9 mouse cellular contexts compared by ENCODE assay signal in genomic region chr12:79759180-79759902, GRCm38 (mm10).
DNase-seq lines count a peak whose midpoint lies in the region; ATAC-seq lines count a peak whose summit lies in the region.
"Had no signal": no experiment of that assay in that cellular context is flagged by ENCODE, and none has a peak within 500 bp of the region (broad histone marks: within the 10 kb centered on the region; RNA-seq: fewer than 3 reads in every experiment).

No protein-coding gene starts in this region.

- peak; percentile 44 for DNase-seq in CD4-positive, CD25-positive, alpha-beta regulatory T cell, adult 2 months (ENCODE audit: low read depth, low spot score)
- DNase-seq in layer of hippocampus, adult 9-11 months = peak; percentile 31
- no peak for DNase-seq in layer of hippocampus, postnatal 10 days (ENCODE audit: low spot score in 2 of 2)
- DNase-seq in cerebellum, postnatal 36 days = no peak
- DNase-seq in spleen, postnatal 36 days (ENCODE audit: low spot score in 2 of 2) = no peak
- DNase-seq: gastrocnemius, postnatal 10 days had no signal

- no peak for ATAC-seq in CD4-positive, CD25-positive, alpha-beta regulatory T cell, adult 4 months
- ATAC-seq in granulocyte monocyte progenitor cell, adult 5-6 weeks (replicated peaks; ENCODE audit: poor library complexity, severe bottlenecking) = 0 out of 2 replicates have a peak, but pooled peaks have one; percentile 20
- peak; percentile 31; the same call in 1 of the 2 replicates for ATAC-seq in monocyte, adult 5-6 weeks (replicated peaks; ENCODE audit: insufficient number of reproducible peaks, low FRiP score, low TSS enrichment, poor library complexity, severe bottlenecking)

Comparison
In these comparisons a context has a peak if more than half of its experiments do, and no peak if none do; other contexts are left out.
1. DNase-seq: peak in CD4-positive, CD25-positive, alpha-beta regulatory T cell, adult 2 months (single experiment) and layer of hippocampus, adult 9-11 months (single experiment); none in layer of hippocampus, postnatal 10 days (0 of 2), cerebellum, postnatal 36 days (0 of 2) and spleen, postnatal 36 days (0 of 2).